ENCODE assay signal across 25 mouse cellular contexts in the genomic region with DNA sequence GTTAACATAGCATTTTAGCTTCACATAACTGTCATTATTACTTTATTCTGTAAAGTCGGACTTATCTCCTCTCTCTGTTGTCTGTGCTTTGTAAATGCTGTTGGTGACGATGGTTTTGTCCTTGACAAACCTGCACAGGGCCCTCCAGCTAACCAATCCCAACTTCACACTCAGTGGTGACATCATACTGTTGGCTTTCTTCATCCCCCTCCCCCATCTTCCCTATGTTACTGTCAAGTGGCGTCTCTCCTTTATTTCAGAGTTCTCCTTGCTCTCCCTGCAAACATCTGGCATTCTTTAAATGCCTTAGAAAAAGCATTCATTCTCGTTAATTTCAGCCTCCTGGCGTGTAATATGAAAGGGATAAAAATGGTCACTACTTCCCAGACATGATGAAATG.
DNase-seq lines count a peak whose midpoint lies in the region; ATAC-seq lines count a peak whose summit lies in the region.
"Had no signal": no experiment of that assay in that cellular context is flagged by ENCODE, and none has a peak within 500 bp of the region (broad histone marks: within the 10 kb centered on the region; RNA-seq: fewer than 3 reads in every experiment).

No protein-coding gene starts in this region.

- no peaks in the 10 kb centered on the region for H3K36me3 ChIP-seq in heart, embryonic 14.5 days (ENCODE audit: control insufficient read depth, insufficient read depth, low read length)
- H3K36me3 ChIP-seq: forebrain, embryonic 15.5 days; kidney, embryonic 15.5 days; liver, embryonic 15.5 days; lung, embryonic 15.5 days; midbrain, embryonic 15.5 days; stomach, embryonic 15.5 days had no signal

- ATAC-seq in heart, embryonic 14.5 days (ENCODE audit: insufficient number of reproducible peaks, insufficient read depth, low FRiP score, low read depth) = no peak
- ATAC-seq: forebrain, embryonic 15.5 days had no signal

- WGBS in heart, embryonic 14.5 days = 23% methylated on average over 5 of the region's 5 CpGs

- H3K4me1 ChIP-seq in heart, embryonic 14.5 days (ENCODE audit: control insufficient read depth in 2 of 2, insufficient read depth in 2 of 2, low read length in 2 of 2) = no peaks in the 10 kb centered on the region
- H3K4me1 ChIP-seq: kidney, embryonic 15.5 days; liver, embryonic 15.5 days; lung, embryonic 15.5 days; megakaryocyte, embryonic 14.5 days; stomach, embryonic 15.5 days had no signal

- 0 out of 2 replicates have a peak overlapping the region, but pooled peaks have one; percentile 9 for H3K4me2 ChIP-seq in heart, embryonic 14.5 days (ENCODE audit: low read length)
- H3K4me2 ChIP-seq: forebrain, embryonic 15.5 days; kidney, embryonic 15.5 days; liver, embryonic 15.5 days; lung, embryonic 15.5 days; midbrain, embryonic 15.5 days; stomach, embryonic 15.5 days had no signal

- intact Hi-C loops in heart, postnatal 36 days (cut with DNase I) = no loop called here

- H3K27me3 ChIP-seq in heart, embryonic 14.5 days (ENCODE audit: control insufficient read depth, insufficient read depth, low read length) = no peaks in the 10 kb centered on the region
- H3K27me3 ChIP-seq: forebrain, embryonic 15.5 days; kidney, embryonic 15.5 days; liver, embryonic 15.5 days; lung, embryonic 15.5 days; megakaryocyte, embryonic 14.5 days; midbrain, embryonic 15.5 days; stomach, embryonic 15.5 days had no signal

- H3K4me3 ChIP-seq in heart, embryonic 14.5 days (ENCODE audit: control insufficient read depth in 1 of 2, insufficient read depth in 1 of 2, low read depth in 1 of 2, low read length in 2 of 2) = no peak overlapping the region
- H3K4me3 ChIP-seq: forebrain, embryonic 15.5 days; kidney, embryonic 15.5 days; liver, embryonic 15.5 days; lung, embryonic 15.5 days; megakaryocyte, embryonic 14.5 days; midbrain, embryonic 15.5 days; stomach, embryonic 15.5 days had no signal

- DNase-seq in embryo, embryonic 11 days = peak; percentile 13
- no peak for DNase-seq in embryo, embryonic 10 days (ENCODE audit: low spot score)
- DNase-seq in heart, postnatal 36 days = no peak
- DNase-seq in retina, postnatal 1 day = peak; percentile 10
- no peak for DNase-seq in retina, embryonic 14.5 days (ENCODE audit: low spot score)
- DNase-seq in urinary bladder, postnatal 14 days (ENCODE audit: low spot score) = no peak
- DNase-seq in layer of hippocampus, postnatal 25 days (ENCODE audit: extremely low spot score in 1 of 2, low spot score in 1 of 2) = no peak
- DNase-seq: adrenal gland, postnatal 25 days; cerebellum, adult 11-12 months; cerebellum, postnatal 14 days; gastrocnemius, postnatal 36 days; heart, postnatal 14 days; kidney, adult 11 months; kidney, postnatal 36 days; liver; lung, postnatal 36 days; thymus, postnatal 36 days had no signal

- H3K9ac ChIP-seq in heart, embryonic 14.5 days (ENCODE audit: low read length) = no peak overlapping the region
- H3K9ac ChIP-seq: forebrain, embryonic 15.5 days; kidney, embryonic 15.5 days; liver, embryonic 15.5 days; lung, embryonic 15.5 days; midbrain, embryonic 15.5 days; stomach, embryonic 15.5 days had no signal

- no peaks in the 10 kb centered on the region for H3K9me3 ChIP-seq in heart, embryonic 14.5 days (ENCODE audit: control insufficient read depth, low read length)
- H3K9me3 ChIP-seq: forebrain, embryonic 15.5 days; kidney, embryonic 15.5 days; liver, embryonic 15.5 days; lung, embryonic 15.5 days; midbrain, embryonic 15.5 days; stomach, embryonic 15.5 days had no signal

- no peak overlapping the region for H3K27ac ChIP-seq in heart, embryonic 14.5 days (replicated peaks in 1 of 2; ENCODE audit: control insufficient read depth in 1 of 2, insufficient read depth in 1 of 2, low read depth in 2 of 2, low read length in 2 of 2)
- H3K27ac ChIP-seq: forebrain, embryonic 15.5 days; kidney, embryonic 15.5 days; liver, embryonic 15.5 days; lung, embryonic 15.5 days; midbrain, embryonic 15.5 days; stomach, embryonic 15.5 days had no signal

Comparison
In these comparisons a context has a peak if more than half of its experiments do, and no peak if none do; other contexts are left out.
1. DNase-seq: peak in embryo, embryonic 11 days (single experiment) and retina, postnatal 1 day (single experiment); none in embryo, embryonic 10 days (single experiment), heart, postnatal 36 days (0 of 2), retina, embryonic 14.5 days (single experiment), urinary bladder, postnatal 14 days (single experiment) and layer of hippocampus, postnatal 25 days (0 of 2).